ENCODE assay signal across 11 mouse cellular contexts in the genomic region with DNA sequence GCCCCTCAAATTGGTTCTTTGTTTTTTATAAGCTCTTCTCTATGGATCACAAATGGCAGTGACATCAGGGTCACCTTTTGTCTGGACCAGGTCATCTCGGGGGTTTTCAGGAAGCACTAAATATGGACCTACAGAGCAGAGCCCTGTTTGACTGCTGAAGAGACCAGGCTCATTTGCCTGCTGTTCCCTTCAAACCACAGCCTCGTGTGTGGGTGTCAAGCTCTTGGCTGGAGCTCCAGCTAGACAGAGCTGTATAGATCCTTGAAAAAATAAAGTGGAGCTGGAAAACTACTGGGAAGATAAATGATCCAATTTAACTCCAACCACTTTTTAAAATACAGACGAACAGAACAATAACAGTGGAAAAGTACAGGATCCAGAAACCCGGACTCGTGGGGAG.
DNase-seq lines count a peak whose midpoint lies in the region; TF ChIP-seq lines count a peak whose summit lies in the region.
"Had no signal": no experiment of that assay in that cellular context is flagged by ENCODE, and none has a peak within 500 bp of the region (broad histone marks: within the 10 kb centered on the region; RNA-seq: fewer than 3 reads in every experiment).

No protein-coding gene starts in this region.

- H3K27me3 ChIP-seq in heart, adult 2 months (ENCODE audit: control insufficient read depth, insufficient read depth, low read length) = no peaks in the 10 kb centered on the region
- H3K27me3 ChIP-seq: forebrain, embryonic 13.5 days had no signal

- no peak for TF ChIP-seq POLR2A in heart, adult 2 months (IDR thresholded peaks at IDR 0.05; ENCODE audit: insufficient read depth, low read depth, low read length)

- 19% methylated on average over 5 of the region's 5 CpGs for WGBS in heart, adult 2 months

- H3K9ac ChIP-seq in heart, adult 2 months (ENCODE audit: low read depth, low read length) = no peak overlapping the region
- H3K9ac ChIP-seq: forebrain, embryonic 13.5 days; lung, embryonic 14.5 days had no signal

- H3K4me1 ChIP-seq in heart, adult 2 months (ENCODE audit: control insufficient read depth, insufficient read depth, low read length) = peaks cover 19% of the 10 kb centered on the region

- H3K4me3 ChIP-seq in heart, adult 2 months = no peak overlapping the region
- H3K4me3 ChIP-seq: forebrain, embryonic 13.5 days had no signal

- peak overlapping the region; percentile 90 for H3K27ac ChIP-seq in heart, adult 2 months
- H3K27ac ChIP-seq: forebrain, embryonic 13.5 days had no signal

- no peak for TF ChIP-seq CTCF in heart, adult 2 months (IDR thresholded peaks at IDR 0.05)

- peaks cover 20% of the 10 kb centered on the region for H3K36me3 ChIP-seq in heart, adult 2 months (ENCODE audit: control insufficient read depth, insufficient read depth, low read length)

- no peak for TF ChIP-seq EP300 in heart, adult 2 months (IDR thresholded peaks at IDR 0.05; ENCODE audit: insufficient read depth, low read depth, low read length)

- no peaks in the 10 kb centered on the region for H3K79me2 ChIP-seq in heart, adult 2 months (replicated peaks; ENCODE audit: control insufficient read depth, insufficient read depth, low read length)

- DNase-seq in heart, adult 2 months = no peak
- DNase-seq in heart, adult 18-20 months = no peak
- peak; percentile 68 for DNase-seq in left cerebral cortex, adult 11 months (ENCODE audit: low spot score)
- no peak for DNase-seq in left cerebral cortex, postnatal 4 days
- DNase-seq in heart, postnatal 4 days = peak; percentile 31
- peak; percentile 67 for DNase-seq in right cerebral cortex, postnatal 25 days
- no peak for DNase-seq in embryo, embryonic 9.5 days (ENCODE audit: extremely low spot score)
- DNase-seq in testis, postnatal 10 days (ENCODE audit: low spot score) = no peak
- DNase-seq: lung, embryonic 14.5 days; midbrain, embryonic 14.5 days had no signal

- intact Hi-C loops in heart, adult 2 months (cut with DNase I) = loop anchor here (5.0 kb wide), 1 partner anchor 34 kb away; no protein-coding TSS in a partner anchor
- intact Hi-C loops in left cerebral cortex, postnatal 4 days (cut with DNase I) = no loop called here

Comparison
In these comparisons a context has a peak if more than half of its experiments do, and no peak if none do; other contexts are left out.
1. DNase-seq: peak in left cerebral cortex, adult 11 months (single experiment), heart, postnatal 4 days (single experiment) and right cerebral cortex, postnatal 25 days (single experiment); none in heart, adult 2 months (0 of 2), heart, adult 18-20 months (0 of 2), left cerebral cortex, postnatal 4 days (single experiment), embryo, embryonic 9.5 days (single experiment) and testis, postnatal 10 days (single experiment).